Comparison of ENCODE assay signal across 26 mouse cellular contexts in genomic region chr2:144022441-144022840, GRCm38 (mm10). TPM values are rescaled to one million over a fixed set of nuclear protein-coding genes. Genes with fewer than 3 reads are reported as not detected.
A peak's percentile ranks its signal among the peaks of the same experiment; 100 is the strongest.
DNase-seq lines count a peak whose midpoint lies in the region; ATAC-seq and TF ChIP-seq lines count a peak whose summit lies in the region.
"Had no signal": no experiment of that assay in that cellular context is flagged by ENCODE, and none has a peak within 500 bp of the region (broad histone marks: within the 10 kb centered on the region; RNA-seq: fewer than 3 reads in every experiment).

No protein-coding gene starts in this region.

- 74% methylated on average over 3 of the region's 3 CpGs for WGBS in midbrain, embryonic 11.5 days
- 82% methylated on average over 3 of the region's 3 CpGs for WGBS in midbrain, embryonic 10.5 days
- 75% methylated on average over 3 of the region's 3 CpGs for WGBS in hindbrain, postnatal 0 days

- 0 out of 2 replicates have a peak, but pooled peaks have one; percentile 54 for TF ChIP-seq EP300 in ES-Bruce4 (IDR thresholded peaks at IDR 0.05; ENCODE audit: insufficient read depth, low read depth, low read length)

- no peaks in the 10 kb centered on the region for H3K27me3 ChIP-seq in midbrain, embryonic 11.5 days (ENCODE audit: control insufficient read depth, insufficient read depth, low read length)
- peaks cover 8% of the 10 kb centered on the region for H3K27me3 ChIP-seq in midbrain, embryonic 10.5 days (ENCODE audit: low read depth, poor library complexity, severe bottlenecking)
- H3K27me3 ChIP-seq in ES-Bruce4 (ENCODE audit: control insufficient read depth, insufficient read depth, low read length, poor library complexity, severe bottlenecking) = no peaks in the 10 kb centered on the region
- no peaks in the 10 kb centered on the region for H3K27me3 ChIP-seq in hindbrain, postnatal 0 days (ENCODE audit: insufficient read depth, low read length)

- TF ChIP-seq CTCF in ES-Bruce4 (IDR thresholded peaks at IDR 0.05; ENCODE audit: low read depth, low read length) = no peak
- no peak for TF ChIP-seq CTCF in hindbrain, postnatal 0 days (IDR thresholded peaks at IDR 0.05; ENCODE audit: low read depth)

- H3K4me3 ChIP-seq in midbrain, embryonic 11.5 days (ENCODE audit: low read depth, low read length) = no peak overlapping the region
- H3K4me3 ChIP-seq in midbrain, embryonic 10.5 days = no peak overlapping the region
- no peak overlapping the region for H3K4me3 ChIP-seq in ES-Bruce4 (ENCODE audit: low read depth, low read length)
- no peak overlapping the region for H3K4me3 ChIP-seq in hindbrain, postnatal 0 days (ENCODE audit: low read length)

- no peaks in the 10 kb centered on the region for H3K36me3 ChIP-seq in midbrain, embryonic 11.5 days (ENCODE audit: control insufficient read depth, insufficient read depth, low read length)
- H3K36me3 ChIP-seq in midbrain, embryonic 10.5 days = no peaks in the 10 kb centered on the region
- no peaks in the 10 kb centered on the region for H3K36me3 ChIP-seq in ES-Bruce4 (ENCODE audit: control insufficient read depth, insufficient read depth, low read length, poor library complexity, severe bottlenecking)
- no peaks in the 10 kb centered on the region for H3K36me3 ChIP-seq in hindbrain, postnatal 0 days (ENCODE audit: insufficient read depth, low read length)
- H3K36me3 ChIP-seq: G1E had no signal

- DNase-seq in midbrain, embryonic 11.5 days (ENCODE audit: low spot score, missing footprints) = peak; percentile 56
- no peak for DNase-seq in midbrain, embryonic 10.5 days (ENCODE audit: low spot score)
- no peak for DNase-seq in hindbrain, postnatal 0 days (ENCODE audit: low spot score)
- DNase-seq: adrenal gland, adult 2 months; adrenal gland, adult 8-10 months; adrenal gland, postnatal 10 days; adrenal gland, postnatal 14 days; adrenal gland, postnatal 25 days; adrenal gland, postnatal 36 days; B cell, adult 2 months; cerebellum, adult 11 months; cerebellum, adult 11-12 months; cerebellum, adult 18-20 months; cerebellum, adult 2 months had no signal

- ATAC-seq in midbrain, embryonic 11.5 days (ENCODE audit: low FRiP score) = no peak
- no peak for ATAC-seq in hindbrain, postnatal 0 days
- ATAC-seq: activated CD4-positive, CD25-positive, alpha-beta regulatory T cell, adult 4 months; CD4-positive, CD25-positive, alpha-beta regulatory T cell, adult 4 months; Patski had no signal

- no peak overlapping the region for H3K9ac ChIP-seq in midbrain, embryonic 11.5 days (ENCODE audit: low read length)
- H3K9ac ChIP-seq in ES-Bruce4 (ENCODE audit: low read depth, poor library complexity, severe bottlenecking) = no peak overlapping the region
- no peak overlapping the region for H3K9ac ChIP-seq in hindbrain, postnatal 0 days (replicated peaks; ENCODE audit: low read length)

- H3K4me2 ChIP-seq in midbrain, embryonic 11.5 days = no peak overlapping the region
- no peak overlapping the region for H3K4me2 ChIP-seq in hindbrain, postnatal 0 days (ENCODE audit: low read depth, low read length)

- no peaks in the 10 kb centered on the region for H3K9me3 ChIP-seq in midbrain, embryonic 11.5 days (ENCODE audit: control insufficient read depth, low read length)
- H3K9me3 ChIP-seq in midbrain, embryonic 10.5 days (replicated peaks) = no peaks in the 10 kb centered on the region
- H3K9me3 ChIP-seq in ES-Bruce4 (replicated peaks; ENCODE audit: control insufficient read depth, insufficient read depth, low read length, poor library complexity, severe bottlenecking) = no peaks in the 10 kb centered on the region
- no peaks in the 10 kb centered on the region for H3K9me3 ChIP-seq in hindbrain, postnatal 0 days (ENCODE audit: low read length)
- H3K9me3 ChIP-seq: G1E had no signal

- H3K4me1 ChIP-seq in midbrain, embryonic 11.5 days (ENCODE audit: control insufficient read depth, insufficient read depth, low read length) = no peaks in the 10 kb centered on the region
- peaks cover 19% of the 10 kb centered on the region for H3K4me1 ChIP-seq in midbrain, embryonic 10.5 days
- H3K4me1 ChIP-seq in ES-Bruce4 (ENCODE audit: control insufficient read depth, insufficient read depth, low read length) = peaks cover 3% of the 10 kb centered on the region
- H3K4me1 ChIP-seq in hindbrain, postnatal 0 days (ENCODE audit: insufficient read depth, low read length) = no peaks in the 10 kb centered on the region

- H3K27ac ChIP-seq in midbrain, embryonic 11.5 days (ENCODE audit: low read depth, low read length) = no peak overlapping the region
- no peak overlapping the region for H3K27ac ChIP-seq in midbrain, embryonic 10.5 days (replicated peaks)
- H3K27ac ChIP-seq in ES-Bruce4 (ENCODE audit: insufficient read depth, low read length) = peak overlapping the region; percentile 26
- H3K27ac ChIP-seq in hindbrain, postnatal 0 days = no peak overlapping the region

- no peak for TF ChIP-seq POLR2A in ES-Bruce4 (IDR thresholded peaks at IDR 0.05; ENCODE audit: insufficient read depth, low read length)

RNA-seq across cellular contexts. Expression of gene Banf2, which starts 10.4 kb away (rescaled TPM):
- not detected in 2 replicates for polyA plus RNA-seq in midbrain, embryonic 11.5 days (2014; fragmentation: Nextera tagmentation; extraction: Ambion mirVana)
- polyA plus RNA-seq in midbrain, embryonic 10.5 days (2016; fragmentation: Nextera tagmentation; extraction: Ambion mirVana) = not detected in 2 replicates
- polyA plus RNA-seq in ES-Bruce4 (2011; ENCODE audit: insufficient read depth, insufficient read length, low read depth, missing spikeins) = not detected in 2 replicates
- total RNA-seq in hindbrain, postnatal 0 days (2014; rRNA removed) = not detected in 2 replicates
- polyA plus RNA-seq in hindbrain, postnatal 0 days (2015; fragmentation: Nextera tagmentation; extraction: Ambion mirVana) = not detected in 2 replicates
- total RNA-seq: adrenal gland, adult 18-20 months; adrenal gland, adult 2 months; adrenal gland, adult 8-10 months; adrenal gland, postnatal 10 days; adrenal gland, postnatal 14 days; adrenal gland, postnatal 25 days; adrenal gland, postnatal 36 days; adrenal gland, postnatal 4 days; CH12.LX; ES-E14; G1E; MEL had no signal
- polyA plus RNA-seq: activated CD4-positive, CD25-positive, alpha-beta regulatory T cell, adult 4 months; adrenal gland, adult 2 months; brain, embryonic 14.5 days; C2C12; CD4-positive, CD25-positive, alpha-beta regulatory T cell, adult 4 months; cerebellum, adult 2 months; G1E; Patski had no signal

RNA-seq across cellular contexts. Expression of gene Rrbp1, which starts 11.4 kb away (rescaled TPM):
- 31.4 and 36.0 TPM in 2 replicates for polyA plus RNA-seq in midbrain, embryonic 11.5 days (2014; fragmentation: Nextera tagmentation; extraction: Ambion mirVana)
- 41.7 and 48.0 TPM in 2 replicates for polyA plus RNA-seq in midbrain, embryonic 10.5 days (2016; fragmentation: Nextera tagmentation; extraction: Ambion mirVana)
- 446 and 451 TPM in 2 replicates for polyA plus RNA-seq in ES-Bruce4 (2011; ENCODE audit: insufficient read depth, insufficient read length, low read depth, missing spikeins)
- total RNA-seq in hindbrain, postnatal 0 days (2014; rRNA removed) = 24.0 and 29.9 TPM in 2 replicates
- polyA plus RNA-seq in hindbrain, postnatal 0 days (2015; fragmentation: Nextera tagmentation; extraction: Ambion mirVana) = 31.5 and 34.4 TPM in 2 replicates
